Mouse (Mus musculus): ENCODE measurements around the gene Gm3776.
"Not testable (repeated sequence)": the region's sequence is repeated elsewhere in the genome, so short reads cannot be mapped to it uniquely, and the experiment has no call there.

Gm3776 gene

DNA sequence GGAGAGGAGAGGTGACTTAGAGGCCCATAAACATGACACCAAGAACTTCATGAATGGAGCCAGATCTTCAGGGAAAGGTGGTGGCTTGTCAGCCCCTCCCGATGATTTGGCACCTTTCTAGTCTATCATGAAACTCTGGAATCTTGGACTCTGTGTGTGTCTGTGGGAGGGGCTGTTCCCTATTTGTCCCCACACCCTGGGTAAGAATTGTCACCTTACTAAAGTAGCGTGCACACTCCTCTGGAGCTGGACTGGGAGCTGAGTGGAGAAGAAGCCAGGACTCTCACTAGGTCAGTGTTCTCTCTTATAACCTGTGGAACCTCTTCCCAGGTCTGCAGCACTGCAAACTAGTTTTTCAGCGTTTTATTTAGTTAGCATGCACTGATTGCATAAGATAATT lies at the start of gene Gm3776:
Gene Gm3776 (plus strand): TSS at position 216 of the 400 bp plus-strand sequence.
- not testable (repeated sequence) for DNase-seq

- DNase-seq: no peak
These were observed 48.0 kb upstream of the Gm3776 start for GRCm38 (mm10) chr9:78208956-78209355.

DNA sequence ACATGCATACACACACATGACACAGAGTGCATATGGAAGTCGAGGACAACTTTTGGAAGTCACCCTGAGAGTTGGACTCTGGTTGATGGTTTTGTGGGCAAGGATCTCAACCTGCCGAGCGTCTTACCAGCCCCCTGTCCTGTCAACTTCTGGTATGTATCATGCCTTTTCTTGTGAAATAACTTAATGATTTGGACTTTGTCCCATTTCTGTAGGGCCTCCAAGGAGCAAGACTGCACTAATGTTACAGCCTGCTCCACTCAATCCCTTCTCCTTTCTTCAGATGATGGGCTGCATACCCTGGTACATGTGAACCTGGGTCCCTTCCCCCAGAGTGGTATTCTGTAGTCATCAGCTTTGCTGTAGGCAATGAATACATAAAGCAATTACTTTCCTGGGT lies 46.9 kb upstream of the Gm3776 start:
- DNase-seq: no peak

DNA sequence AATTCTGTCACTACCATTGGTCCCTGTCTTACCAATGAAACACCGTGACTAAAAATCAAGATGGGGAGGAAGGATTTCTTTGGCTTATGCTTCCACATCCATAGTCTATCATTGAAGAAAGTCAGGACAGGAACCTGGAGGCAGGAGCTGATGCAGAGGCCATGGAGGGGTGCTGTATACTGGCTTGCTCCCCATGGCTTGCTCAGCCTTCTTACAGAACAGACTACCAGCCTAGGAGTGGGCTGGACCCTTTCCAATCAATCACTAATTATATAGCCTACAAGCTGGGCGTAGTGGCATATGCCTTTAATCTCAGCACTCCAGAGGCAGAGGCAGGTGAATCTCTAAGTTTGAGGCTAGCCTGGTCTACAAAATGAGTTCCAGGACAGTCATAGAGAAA lies 46.1 kb upstream of the Gm3776 start:
- DNase-seq: no peak

GRCm38 (mm10) chr9:78211521-78211920 lies 45.4 kb upstream of the Gm3776 start:
- no peak for DNase-seq

- no peak for DNase-seq
These were observed 44.4 kb upstream of the Gm3776 start for GRCm38 (mm10) chr9:78212341-78213049.

DNA sequence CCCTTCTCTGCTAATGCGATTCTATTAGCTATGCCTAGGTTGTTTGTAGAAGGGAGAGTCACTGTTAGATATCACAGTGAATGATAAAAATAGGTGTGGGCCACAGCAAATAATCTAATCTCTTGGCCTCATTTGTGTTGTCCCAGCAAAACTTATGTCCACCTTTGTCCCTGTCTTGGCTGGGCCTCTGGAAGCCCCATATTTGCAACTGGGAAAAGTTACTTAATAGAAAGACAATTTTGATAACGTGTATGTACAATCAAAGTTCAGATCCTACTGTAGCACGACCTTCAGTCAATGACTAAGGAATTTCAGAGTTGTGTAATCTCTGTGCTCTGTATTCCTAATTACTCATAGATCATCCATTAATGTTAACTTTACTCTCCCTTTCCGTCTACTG lies 39.9 kb upstream of the Gm3776 start:
- DNase-seq: no peak

DNA sequence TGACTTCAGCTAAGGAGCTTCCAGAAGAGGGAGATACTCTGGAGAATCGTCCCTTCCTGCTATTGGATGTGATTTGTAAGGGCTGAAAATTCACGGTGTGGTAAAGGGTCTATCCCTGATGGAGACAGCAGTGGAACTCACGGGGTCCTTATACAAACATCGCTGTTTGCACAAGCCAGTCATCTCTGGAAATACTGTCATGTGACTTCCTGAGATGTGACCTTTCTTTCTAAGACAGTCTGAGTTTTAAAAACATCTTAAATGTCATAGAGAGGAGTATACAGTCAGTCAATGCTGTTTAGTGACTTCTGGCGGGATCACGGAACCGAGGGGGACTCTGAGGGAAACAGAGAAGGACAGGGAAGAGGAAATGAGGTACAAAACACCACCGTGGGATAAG lies 34.3 kb upstream of the Gm3776 start:
- no peak for DNase-seq

DNA sequence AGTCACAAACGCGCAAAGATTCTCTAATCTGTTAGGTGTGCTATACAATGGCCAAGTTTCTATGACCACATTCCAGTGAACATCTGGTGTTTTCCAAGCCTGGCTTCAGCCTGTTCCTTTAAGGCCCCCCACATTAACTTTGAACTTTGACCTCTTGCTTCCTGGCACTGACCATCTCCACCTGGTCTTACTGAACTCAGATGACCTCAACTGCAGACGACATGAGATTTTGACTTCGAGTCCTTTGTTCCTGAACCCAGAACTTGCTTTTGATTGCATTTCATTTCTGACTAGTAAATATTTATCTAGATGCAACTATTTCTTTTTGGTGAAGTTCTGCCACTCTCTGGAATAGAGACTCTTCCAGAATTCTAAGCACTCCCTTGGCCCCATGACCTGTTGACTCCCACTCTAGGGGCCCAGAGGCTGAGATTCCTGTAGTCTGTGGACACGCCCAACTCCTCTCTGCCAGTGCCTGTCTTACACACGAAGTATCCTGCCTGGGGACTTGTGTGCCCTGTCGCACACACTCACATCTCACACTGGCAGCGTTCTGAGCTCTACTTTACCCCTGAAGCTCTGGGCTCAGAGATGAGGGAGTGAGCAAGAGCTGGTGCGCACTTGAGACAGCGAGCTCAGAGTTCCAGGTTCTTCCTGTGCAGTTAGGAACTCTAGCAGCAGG lies 33.6 kb upstream of the Gm3776 start:
- DNase-seq: no peak

DNA sequence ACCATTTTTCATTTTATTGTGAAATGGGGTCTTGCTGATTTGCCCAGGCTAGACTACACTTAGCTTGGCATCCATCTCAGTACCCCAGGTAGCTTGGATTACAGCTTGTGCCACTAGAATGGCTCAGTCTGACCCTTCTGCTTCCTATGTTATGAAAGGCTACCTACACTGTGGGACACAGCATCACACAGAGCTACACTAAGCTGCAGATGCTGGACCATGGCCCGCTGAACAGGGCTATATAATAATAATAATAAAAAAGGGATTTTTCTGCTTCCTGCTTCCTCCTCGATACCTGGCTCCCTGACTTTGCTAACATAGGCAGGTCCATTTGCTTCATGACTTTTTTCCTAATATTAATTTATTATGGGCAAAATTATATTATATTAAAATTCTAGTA lies 32.5 kb upstream of the Gm3776 start:
- no peak for DNase-seq

DNA sequence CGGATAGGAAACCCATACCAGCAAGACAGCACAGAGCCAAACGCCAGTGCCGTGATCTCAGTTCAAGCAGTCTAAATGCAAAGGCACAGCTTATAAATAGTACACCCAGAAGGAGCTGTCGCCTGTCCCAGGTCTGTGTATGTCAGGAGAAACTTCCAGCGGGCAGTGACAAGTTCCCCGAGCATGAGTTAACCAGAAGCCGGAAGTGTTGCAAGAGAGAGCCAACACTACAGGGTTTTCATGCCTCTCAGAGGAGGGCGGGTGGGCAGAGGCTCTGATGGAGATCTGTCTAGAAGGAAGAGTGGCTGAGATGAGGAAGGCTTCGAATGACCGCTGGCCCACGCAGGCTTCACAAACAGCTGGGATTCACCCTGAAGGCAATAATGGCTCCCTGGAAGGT lies 31.6 kb upstream of the Gm3776 start:
- no peak for DNase-seq

- DNase-seq: no peak
These were observed 28.8 kb upstream of the Gm3776 start for GRCm38 (mm10) chr9:78228122-78228521.

- DNase-seq: not testable (repeated sequence)
These were observed 27.3 kb upstream of the Gm3776 start for GRCm38 (mm10) chr9:78229658-78230057.

- not testable (repeated sequence) for DNase-seq
These were observed 26.5 kb upstream of the Gm3776 start, which contains the start of gene Gsta1 for GRCm38 (mm10) chr9:78230461-78230860. Gsta1 (plus strand) TSS chr9:78230656.

DNA sequence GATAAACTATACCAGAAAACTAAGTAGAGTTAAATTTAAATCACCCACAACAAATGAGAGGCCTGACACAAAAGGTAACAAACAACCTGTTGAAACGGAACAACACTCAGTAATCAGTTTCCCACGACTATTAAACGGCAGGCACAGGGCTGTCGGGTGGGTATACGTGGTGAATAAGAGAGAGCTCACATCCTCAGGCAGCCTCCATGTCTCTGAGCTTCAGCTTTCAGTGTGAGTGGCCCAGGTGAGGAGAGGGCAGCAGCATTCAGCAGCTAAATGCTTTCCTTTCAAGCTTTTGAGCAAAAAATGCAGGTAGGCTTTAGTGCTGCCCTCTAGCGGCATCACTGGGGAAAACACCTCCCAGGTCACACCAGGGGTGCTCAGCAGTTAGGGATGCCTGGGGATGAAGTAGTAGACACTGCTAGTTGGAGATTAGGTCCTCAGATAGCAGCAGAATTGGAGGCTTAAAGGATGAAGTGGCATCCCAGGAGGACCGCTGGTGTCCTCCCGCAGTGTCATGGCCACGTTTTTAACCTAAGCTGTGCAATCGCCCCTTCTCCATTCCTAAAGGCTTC lies 23.7 kb upstream of the Gm3776 start:
- DNase-seq: not testable (repeated sequence)

GRCm38 (mm10) chr9:78255683-78256470 lies 1.1 kb upstream of the Gm3776 start:
- not testable (repeated sequence) for DNase-seq

- DNase-seq: peak; percentile 55 to 58
These were observed 2.8 kb downstream of the Gm3776 start for GRCm38 (mm10) chr9:78259688-78260087.

DNA sequence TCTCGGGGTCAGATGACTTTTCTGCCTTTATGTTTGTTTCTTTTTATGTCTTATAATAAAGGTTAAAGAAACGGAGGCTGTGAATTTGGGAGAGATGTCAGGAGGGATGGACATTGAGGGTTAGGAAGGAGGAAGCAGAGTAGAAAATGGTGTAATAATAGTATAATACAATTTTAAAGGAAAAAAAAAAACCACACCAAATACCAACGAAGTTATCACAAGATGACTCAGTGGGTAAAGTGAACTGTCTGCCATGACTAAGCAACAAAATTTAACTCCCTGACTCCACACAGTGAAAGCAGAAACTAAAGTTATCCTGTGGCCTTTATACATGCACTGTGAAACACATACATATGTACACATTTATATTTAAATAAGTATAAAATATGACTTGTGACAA lies 14.0 kb downstream of the Gm3776 start:
- not testable (repeated sequence) for DNase-seq

DNA sequence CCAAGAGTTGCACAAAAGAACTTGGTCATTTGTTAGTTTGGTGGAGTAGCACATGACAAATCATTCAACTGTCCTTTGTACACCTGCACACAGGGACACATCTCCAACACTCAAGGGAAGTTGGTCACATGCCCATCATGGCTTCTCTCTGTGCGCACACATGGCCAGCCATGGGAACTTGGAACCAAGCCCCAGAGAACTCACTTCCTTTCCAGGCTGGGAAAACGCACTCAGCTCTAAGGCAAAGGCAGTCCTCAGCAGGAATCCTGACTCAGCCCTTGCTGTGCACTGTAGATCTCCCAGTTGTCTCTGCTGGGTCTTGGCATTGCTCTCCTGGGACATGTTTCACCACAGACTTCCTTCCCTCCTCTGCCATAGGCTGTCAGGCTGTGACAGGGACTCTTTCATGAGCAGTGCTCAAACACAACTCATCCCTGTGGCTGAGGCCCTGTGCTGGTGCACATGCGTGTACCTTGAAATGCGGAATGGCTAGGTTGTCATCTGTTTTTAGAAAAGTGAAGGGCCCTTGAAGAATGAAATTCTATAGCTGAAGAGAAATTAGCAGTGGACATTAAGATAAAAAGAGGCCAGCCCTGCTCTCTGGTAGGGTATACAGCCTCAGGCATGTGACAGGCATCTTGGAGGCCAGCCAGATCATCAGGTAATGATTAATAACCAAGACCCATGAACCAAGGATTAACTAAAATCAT lies 25.2 kb downstream of the Gm3776 start:
- not testable (repeated sequence) for DNase-seq

- DNase-seq: not testable (repeated sequence)
These were observed 32.1 kb downstream of the Gm3776 start for GRCm38 (mm10) chr9:78289063-78289462.

DNA sequence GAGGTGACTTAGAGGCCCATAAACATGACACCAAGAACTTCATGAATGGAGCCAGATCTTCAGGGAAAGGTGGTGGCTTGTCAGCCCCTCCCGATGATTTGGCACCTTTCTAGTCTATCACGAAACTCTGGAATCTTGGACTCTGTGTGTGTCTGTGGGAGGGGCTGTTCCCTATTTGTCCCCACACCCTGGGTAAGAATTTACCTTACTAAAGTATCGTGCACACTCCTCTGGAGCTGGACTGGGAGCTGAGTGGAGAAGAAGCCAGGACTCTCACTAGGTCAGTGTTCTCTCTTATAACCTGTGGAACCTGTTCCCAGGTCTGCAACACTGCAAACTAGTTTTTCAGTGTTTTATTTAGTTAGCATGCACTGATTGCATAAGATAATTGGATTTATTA lies 32.8 kb downstream of the Gm3776 start, which contains the start of gene Gm10639:
Gene Gm10639 (plus strand): TSS at position 201 of the 400 bp plus-strand sequence.
- DNase-seq: not testable (repeated sequence)

DNA sequence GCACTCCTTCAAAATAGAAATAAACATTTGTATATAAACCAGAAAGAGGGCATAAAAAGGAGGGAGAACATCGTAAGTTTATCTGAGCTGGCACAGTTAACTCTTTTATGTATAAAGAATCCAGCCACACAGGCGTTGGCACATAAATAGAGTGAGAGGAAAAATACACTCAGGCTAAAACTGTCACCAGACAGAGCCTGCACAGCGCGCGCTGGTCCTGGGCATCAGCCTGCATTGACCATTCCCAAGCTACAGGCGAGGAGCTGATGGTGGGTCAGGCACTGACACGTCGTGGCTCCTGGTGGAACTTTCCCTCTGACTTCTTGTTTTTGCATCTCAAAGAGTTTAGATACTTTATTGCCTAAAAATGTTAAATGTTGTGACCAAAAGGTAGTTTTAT lies 35.5 kb downstream of the Gm3776 start:
- DNase-seq: not testable (repeated sequence)

Measured in B cell, adult 2 months (primary cell).